Mouse (Mus musculus): ENCODE measurements around the gene Deup1. TPM values are rescaled to one million over a fixed set of nuclear protein-coding genes. Genes with fewer than 3 reads are reported as not detected.
A peak's percentile ranks its signal among the peaks of the same experiment; 100 is the strongest.

Deup1 gene
- polyA plus RNA-seq (2012; rRNA removed): 0.02 and 0.03 TPM in 2 replicates
- polyA plus RNA-seq (2014; fragmentation: Nextera tagmentation; extraction: Ambion mirVana): not detected in 2 replicates

- DNase-seq (ENCODE audit: low read depth in 3 of 3, low spot score in 3 of 3): no peak
- TF ChIP-seq EP300 (IDR thresholded peaks at IDR 0.05; ENCODE audit: low read depth): no peak
- no peak for TF ChIP-seq CTCF (IDR thresholded peaks at IDR 0.05; ENCODE audit: low read depth)
- ATAC-seq (ENCODE audit: insufficient read depth): no peak
- Histone ChIP-seq H3K27ac (no peak within 1 kb of the TSS), H3K27me3 (ENCODE audit: control insufficient read depth, insufficient read depth, low read length) (peaks cover 4% of the 10 kb centered on the region; the same call in 1 of the 2 replicates), H3K9ac (replicated peaks) (no peak within 1 kb of the TSS), H3K4me2 (ENCODE audit: low read depth) (peak within 1 kb of the TSS; percentile 9), H3K4me1 (replicated peaks; ENCODE audit: control insufficient read depth in 2 of 2, insufficient read depth in 2 of 2, low read length in 1 of 2) (no peaks in the 10 kb centered on the region), H3K4me3 (ENCODE audit: insufficient read depth in 1 of 2, low read depth in 2 of 2, low read length in 2 of 2) (no peak within 1 kb of the TSS), H3K36me3 (replicated peaks; ENCODE audit: control insufficient read depth, insufficient read depth, low read depth) (no peaks in the 10 kb centered on the region), H3K9me3 (ENCODE audit: control insufficient read depth, low read length) (no peaks in the 10 kb centered on the region)
- WGBS (ENCODE audit: insufficient replicate concordance): 4% methylated on average over 28 of the region's 28 CpGs
Measured at GRCm38 (mm10) chr9:15627785-15628287, at the start of gene Deup1. Gene Deup1, minus strand, starts transcription at chr9:15627933.

GRCm38 (mm10) chr9:15672251-15672650 is 44.5 kb upstream of the Deup1 start:
- no peaks in the 10 kb centered on the region for H3K27me3 ChIP-seq (ENCODE audit: control insufficient read depth, insufficient read depth, low read length)
- H3K9ac ChIP-seq (replicated peaks): no peak overlapping the region
- ATAC-seq (ENCODE audit: insufficient read depth) (no peak), DNase-seq (ENCODE audit: low read depth in 3 of 3, low spot score in 3 of 3) (no peak)
- no peaks in the 10 kb centered on the region for H3K9me3 ChIP-seq (ENCODE audit: control insufficient read depth, low read length)
- no peak overlapping the region for H3K27ac ChIP-seq
- H3K4me1 ChIP-seq (replicated peaks; ENCODE audit: control insufficient read depth in 2 of 2, insufficient read depth in 2 of 2, low read length in 1 of 2): peaks cover 0 to 2% of the 10 kb centered on the region in 2 experiments; a peak in 1 of 4 replicates
- 3% methylated on average over 1 of the region's 1 CpGs for WGBS (ENCODE audit: insufficient replicate concordance)
- H3K4me2 ChIP-seq (ENCODE audit: low read depth): no peak overlapping the region
- no peak overlapping the region for H3K4me3 ChIP-seq (ENCODE audit: insufficient read depth in 1 of 2, low read depth in 2 of 2, low read length in 2 of 2)
- H3K36me3 ChIP-seq (replicated peaks; ENCODE audit: control insufficient read depth, insufficient read depth, low read depth): no peaks in the 10 kb centered on the region
- TF ChIP-seq EP300 (IDR thresholded peaks at IDR 0.05; ENCODE audit: low read depth): no peak
- TF ChIP-seq CTCF (IDR thresholded peaks at IDR 0.05; ENCODE audit: low read depth): no peak

GRCm38 (mm10) chr9:15670002-15670527 is 42.3 kb upstream of the Deup1 start:
- no peak overlapping the region for H3K4me2 ChIP-seq (ENCODE audit: low read depth)
- no peak for DNase-seq (ENCODE audit: low read depth in 3 of 3, low spot score in 3 of 3)
- ATAC-seq (ENCODE audit: insufficient read depth): no peak

GRCm38 (mm10) chr9:15669452-15669851 is 41.7 kb upstream of the Deup1 start:
- H3K36me3 ChIP-seq (replicated peaks; ENCODE audit: control insufficient read depth, insufficient read depth, low read depth): no peaks in the 10 kb centered on the region
- DNase-seq (ENCODE audit: low read depth in 3 of 3, low spot score in 3 of 3) (no peak), ATAC-seq (ENCODE audit: insufficient read depth) (no peak)
- peaks cover 0 to 2% of the 10 kb centered on the region in 2 experiments; a peak in 1 of 4 replicates for H3K4me1 ChIP-seq (replicated peaks; ENCODE audit: control insufficient read depth in 2 of 2, insufficient read depth in 2 of 2, low read length in 1 of 2)
- no peak overlapping the region for H3K27ac ChIP-seq
- no peak overlapping the region for H3K4me2 ChIP-seq (ENCODE audit: low read depth)
- H3K9me3 ChIP-seq (ENCODE audit: control insufficient read depth, low read length): no peaks in the 10 kb centered on the region
- WGBS (ENCODE audit: insufficient replicate concordance): 27% methylated on average over 3 of the region's 3 CpGs
- no peak overlapping the region for H3K9ac ChIP-seq (replicated peaks)
- no peaks in the 10 kb centered on the region for H3K27me3 ChIP-seq (ENCODE audit: control insufficient read depth, insufficient read depth, low read length)
- no peak overlapping the region for H3K4me3 ChIP-seq (ENCODE audit: insufficient read depth in 1 of 2, low read depth in 2 of 2, low read length in 2 of 2)
- TF ChIP-seq EP300 (IDR thresholded peaks at IDR 0.05; ENCODE audit: low read depth) (no peak), CTCF (IDR thresholded peaks at IDR 0.05; ENCODE audit: low read depth) (no peak)

More at GRCm38 (mm10) chr9:15670002-15670527, 42.3 kb upstream of the Deup1 start:
- Histone ChIP-seq H3K27ac (no peak overlapping the region), H3K27me3 (ENCODE audit: control insufficient read depth, insufficient read depth, low read length) (no peaks in the 10 kb centered on the region), H3K9me3 (ENCODE audit: control insufficient read depth, low read length) (no peaks in the 10 kb centered on the region), H3K9ac (replicated peaks) (no peak overlapping the region), H3K4me1 (replicated peaks; ENCODE audit: control insufficient read depth in 2 of 2, insufficient read depth in 2 of 2, low read length in 1 of 2) (peaks cover 0 to 2% of the 10 kb centered on the region in 2 experiments; a peak in 1 of 4 replicates), H3K36me3 (replicated peaks; ENCODE audit: control insufficient read depth, insufficient read depth, low read depth) (no peaks in the 10 kb centered on the region), H3K4me3 (ENCODE audit: insufficient read depth in 1 of 2, low read depth in 2 of 2, low read length in 2 of 2) (no peak overlapping the region)
- TF ChIP-seq EP300 (IDR thresholded peaks at IDR 0.05; ENCODE audit: low read depth): no peak
- TF ChIP-seq CTCF (IDR thresholded peaks at IDR 0.05; ENCODE audit: low read depth): no peak
- 49% methylated on average over 5 of the region's 5 CpGs for WGBS (ENCODE audit: insufficient replicate concordance)

GRCm38 (mm10) chr9:15664606-15665005 is 36.9 kb upstream of the Deup1 start:
- ATAC-seq (ENCODE audit: insufficient read depth): no peak
- no peak for DNase-seq (ENCODE audit: low read depth in 3 of 3, low spot score in 3 of 3)
- TF ChIP-seq CTCF (IDR thresholded peaks at IDR 0.05; ENCODE audit: low read depth) (no peak), EP300 (IDR thresholded peaks at IDR 0.05; ENCODE audit: low read depth) (no peak)

More at GRCm38 (mm10) chr9:15664606-15665005, 36.9 kb upstream of the Deup1 start:
- Histone ChIP-seq H3K27me3 (ENCODE audit: control insufficient read depth, insufficient read depth, low read length) (no peaks in the 10 kb centered on the region), H3K9me3 (ENCODE audit: control insufficient read depth, low read length) (no peaks in the 10 kb centered on the region), H3K4me3 (ENCODE audit: insufficient read depth in 1 of 2, low read depth in 2 of 2, low read length in 2 of 2) (no peak overlapping the region), H3K36me3 (replicated peaks; ENCODE audit: control insufficient read depth, insufficient read depth, low read depth) (no peaks in the 10 kb centered on the region), H3K4me1 (replicated peaks; ENCODE audit: control insufficient read depth in 2 of 2, insufficient read depth in 2 of 2, low read length in 1 of 2) (no peaks in the 10 kb centered on the region), H3K9ac (replicated peaks) (no peak overlapping the region), H3K27ac (no peak overlapping the region), H3K4me2 (ENCODE audit: low read depth) (no peak overlapping the region)
- WGBS (ENCODE audit: insufficient replicate concordance): 57% methylated on average over 7 of the region's 7 CpGs
